Mouse (Mus musculus) left cerebral cortex, postnatal 10 days (tissue): ENCODE results near the gene Gm28308. TPM values are rescaled to one million over a fixed set of nuclear protein-coding genes. Genes with fewer than 3 reads are reported as not detected.

Experiments used
- DNase-seq, 2 experiments: peaks; one replicate each; pipeline ENCODE4 v3.0.0; 2021 to 2022; ENCODE audit warnings: low spot score in 2 of 2, mixed read lengths in 1 of 2; ENCODE audit errors: extremely low spot score in 1 of 2
- intact Hi-C: fragments of 180-260 bp; cut with DNase I; formaldehyde crosslinking; loops from one replicate; pipeline ENCODE4 v1.15.1; 2025
- total RNA-seq, 2 experiments: library from RNA; stranded (reverse); gene quantifications; 2 replicates each; pipeline ENCODE4 v1.2.3; 2021

The Gm28308 gene
- total RNA-seq, 2 experiments from 2014 or later = not detected

DNA sequence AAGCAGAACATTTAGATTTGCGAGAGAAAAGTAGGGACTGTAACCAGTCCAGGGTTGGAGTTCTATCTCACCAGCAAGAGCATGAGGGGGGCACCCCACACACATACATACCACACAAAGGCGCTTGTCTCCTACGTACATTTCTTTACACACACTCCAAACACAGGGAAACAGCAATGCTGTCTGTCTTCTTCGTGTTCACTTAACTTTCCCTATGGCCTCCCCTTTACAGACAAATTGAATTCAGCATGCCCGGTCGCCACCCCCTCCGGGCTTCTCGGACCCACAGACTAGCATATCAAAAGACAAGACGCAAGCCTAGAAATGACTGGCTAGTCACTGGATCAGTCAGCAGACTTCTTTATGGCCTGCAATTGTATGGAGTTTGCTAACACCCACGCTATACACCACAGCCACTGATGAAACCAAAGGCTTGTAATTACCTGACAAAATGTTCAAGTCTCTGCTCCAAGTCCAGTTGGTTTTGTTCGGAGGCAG lies 32.9 kb downstream of the Gm28308 start:
- no peak for DNase-seq
- intact Hi-C loops = no loop called here

DNA sequence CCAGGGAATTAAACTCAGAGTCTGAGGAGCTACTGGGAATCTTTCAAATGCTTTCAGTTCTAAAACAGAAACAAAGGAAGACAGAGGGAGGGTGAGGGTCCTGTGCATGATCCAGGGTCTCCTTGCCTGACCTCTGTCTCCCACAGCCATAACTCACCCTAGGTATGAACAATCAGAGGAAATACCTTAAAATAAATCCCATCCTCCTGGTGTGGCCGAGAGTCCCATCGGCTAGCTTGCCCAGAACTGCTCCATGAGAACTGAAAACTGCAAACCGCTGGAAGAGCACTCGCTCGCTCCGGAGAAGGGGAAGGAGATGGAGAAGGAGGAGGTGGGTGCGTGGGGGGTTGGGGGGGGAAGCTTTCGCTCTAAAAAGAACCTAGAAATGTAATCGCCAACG lies 33.4 kb downstream of the Gm28308 start:
- intact Hi-C loops = no loop called here
- DNase-seq = no peak

DNA sequence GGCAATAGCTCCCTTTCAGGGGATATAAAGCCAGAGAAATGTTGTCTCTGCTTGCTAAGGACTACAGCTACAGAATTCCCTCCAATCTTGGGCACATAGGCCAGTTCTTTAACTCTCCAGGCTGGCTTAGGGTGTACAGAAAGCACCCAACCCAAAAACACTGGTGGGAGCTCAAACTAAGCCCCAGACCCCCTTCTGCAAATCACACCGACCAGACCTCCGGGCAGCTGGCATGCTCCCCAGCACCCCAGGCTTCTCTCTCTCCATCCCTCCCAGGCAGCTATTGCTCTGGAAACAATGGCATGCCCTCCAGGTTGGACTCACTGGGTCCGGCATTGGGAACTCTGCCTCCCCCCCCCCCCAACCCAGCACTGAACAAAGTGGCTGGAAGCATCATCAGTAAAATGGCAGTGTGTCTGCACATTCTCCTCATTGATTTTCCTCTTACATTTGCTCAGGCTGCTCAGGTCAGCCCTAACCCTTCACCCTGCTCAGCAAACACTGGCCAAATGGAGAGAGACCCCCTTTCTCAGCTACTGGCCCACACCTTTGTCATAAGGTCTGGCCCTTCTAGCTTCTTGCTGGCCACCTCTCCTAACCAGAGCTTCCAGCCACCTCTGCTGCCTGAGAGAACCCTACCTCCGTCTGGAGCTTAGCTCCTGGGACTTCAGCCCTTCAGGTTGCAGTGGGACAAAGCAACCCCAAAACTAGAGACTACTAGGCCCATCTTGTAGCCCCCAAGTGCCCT lies 34.0 kb downstream of the Gm28308 start:
- no peak for DNase-seq
- intact Hi-C loops = no loop called here

DNA sequence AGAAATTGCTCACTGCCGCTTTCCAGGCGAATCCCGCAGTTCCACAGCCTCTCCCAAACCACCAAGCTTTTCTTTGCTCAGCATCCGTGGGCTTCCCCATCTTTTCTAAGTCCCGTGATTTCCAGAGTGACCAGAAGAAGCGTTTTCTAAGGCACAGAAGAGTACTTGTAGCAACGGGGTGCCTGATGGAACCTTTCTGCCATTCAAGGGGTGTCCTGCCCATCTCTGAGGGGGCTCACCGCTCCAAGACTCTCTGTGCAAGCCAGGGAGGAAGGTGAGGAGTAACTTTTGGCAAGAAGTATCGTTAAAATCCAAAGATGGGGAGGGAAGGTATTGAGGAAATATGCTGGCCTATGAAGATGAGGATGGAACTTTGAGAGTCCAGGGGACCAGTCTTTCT lies 35.3 kb downstream of the Gm28308 start:
- intact Hi-C loops = no loop called here
- no peak for DNase-seq

- intact Hi-C loops = no loop called here
Measured at GRCm38 (mm10) chr6:52177061-52177735, 35.9 kb downstream of the Gm28308 start, which contains the start of gene 5730596B20Rik. Gene 5730596B20Rik, plus strand, starts transcription at chr6:52177498.

DNA sequence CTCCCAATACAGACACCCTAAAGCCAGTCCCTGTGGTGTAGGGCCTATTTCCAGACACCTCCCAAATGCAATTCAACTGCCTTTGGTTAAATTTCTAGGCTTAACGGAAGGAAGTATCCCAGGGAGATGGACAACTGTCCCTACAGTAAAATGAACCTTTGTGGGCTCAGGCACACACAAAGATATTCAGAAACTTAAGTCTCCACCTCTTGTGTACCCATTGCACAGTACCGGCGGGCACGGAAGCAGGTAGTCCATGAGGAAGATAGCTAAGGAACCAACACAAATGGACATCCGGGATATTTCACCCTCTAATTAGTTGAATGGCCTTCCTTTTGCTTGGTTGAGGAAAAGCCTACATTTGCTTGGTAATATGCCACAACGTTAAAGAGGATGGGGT lies 36.7 kb downstream of the Gm28308 start:
- intact Hi-C loops = no loop called here

More at GRCm38 (mm10) chr6:52177061-52177735, 35.9 kb downstream of the Gm28308 start, which contains the start of gene 5730596B20Rik:
- DNase-seq = no peak

DNA sequence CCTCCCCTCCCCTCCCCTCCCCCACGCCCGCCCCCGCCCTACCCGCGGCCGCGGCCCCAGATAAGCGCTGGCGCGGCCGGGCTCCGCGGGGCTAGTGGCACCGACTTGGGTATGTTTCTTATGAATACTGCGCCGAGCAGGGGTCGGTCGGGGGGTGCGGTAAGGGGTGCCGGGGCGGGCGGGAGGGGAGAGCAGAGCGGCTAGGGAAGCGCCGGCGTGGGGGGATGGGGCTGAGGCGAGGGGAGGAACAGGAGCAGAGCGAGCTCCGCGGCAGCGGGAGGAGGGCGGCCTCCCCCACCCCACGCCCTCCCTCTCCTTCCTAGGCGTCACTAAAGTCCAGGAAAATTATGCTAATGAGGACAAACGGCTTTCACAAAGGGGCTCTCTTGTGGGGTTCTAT lies 37.3 kb downstream of the Gm28308 start:
- no peak for DNase-seq
- intact Hi-C loops = no loop called here

More for the DNA sequence above, 36.7 kb downstream of the Gm28308 start:
- DNase-seq = no peak

GRCm38 (mm10) chr6:52174968-52175751 lies 38.0 kb downstream of the Gm28308 start:
- no peak for DNase-seq
- intact Hi-C loops = no loop called here

- intact Hi-C loops = no loop called here
- no peak for DNase-seq
Measured at GRCm38 (mm10) chr6:52173648-52174047, 39.5 kb downstream of the Gm28308 start.

DNA sequence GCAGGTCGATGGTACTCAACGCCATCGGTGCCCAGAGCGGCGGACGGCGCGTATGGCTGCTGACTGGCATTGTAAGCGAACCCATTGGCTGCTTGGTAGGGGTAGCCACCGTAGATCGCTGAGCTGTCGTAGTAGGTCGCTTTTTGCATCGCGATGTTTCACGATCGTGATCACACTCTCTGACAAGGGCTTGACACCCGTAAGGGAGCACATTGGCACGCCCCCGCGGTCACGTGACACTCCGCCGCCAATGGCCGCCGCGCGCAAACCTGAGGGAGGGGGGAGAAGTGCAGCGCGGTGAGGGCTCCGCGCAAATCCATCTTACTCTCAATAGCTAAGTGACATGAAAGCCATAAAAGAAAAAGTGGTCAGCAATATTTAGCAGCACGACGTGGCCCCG lies 40.6 kb downstream of the Gm28308 start:
- intact Hi-C loops = no loop called here
- DNase-seq = no peak

DNA sequence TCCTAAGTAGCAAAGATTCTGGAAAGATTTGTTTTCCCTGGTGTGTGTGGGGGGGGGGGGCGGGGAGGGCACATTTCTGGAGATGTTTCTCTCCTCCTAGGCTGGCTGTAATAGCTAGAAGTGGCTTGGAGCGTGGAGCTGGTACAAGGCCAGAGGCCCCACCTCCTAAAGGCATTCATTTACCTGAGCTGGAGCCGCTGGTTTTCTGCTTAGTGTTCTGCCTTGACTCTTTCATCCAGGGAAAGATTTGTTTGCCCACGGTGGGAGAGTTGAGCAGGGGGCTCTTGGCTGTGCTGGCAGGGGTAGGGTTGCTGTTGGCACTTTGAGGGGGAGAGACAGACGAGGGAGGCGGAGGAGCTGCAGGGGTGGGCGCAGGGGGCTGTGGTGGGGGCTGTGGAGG lies 41.2 kb downstream of the Gm28308 start:
- intact Hi-C loops = no loop called here
- DNase-seq = no peak

- intact Hi-C loops = no loop called here
- no peak for DNase-seq
Measured at GRCm38 (mm10) chr6:52171331-52171730, 41.8 kb downstream of the Gm28308 start.

DNA sequence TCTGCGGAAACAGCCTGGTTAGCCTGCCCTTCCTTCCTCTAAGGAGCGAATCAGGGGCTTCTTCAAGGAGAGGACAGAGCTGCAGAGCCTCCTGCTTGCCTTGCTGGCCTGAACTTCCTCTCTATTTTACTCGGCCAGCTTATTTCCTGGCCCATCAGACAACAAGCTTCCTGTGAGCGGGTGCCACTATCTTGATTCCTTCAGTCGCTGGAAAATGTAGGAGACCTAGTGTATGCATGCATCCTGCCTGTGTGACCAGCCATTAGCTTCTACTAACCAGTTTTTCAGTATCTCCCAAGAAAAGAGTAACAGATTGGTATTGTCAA lies 42.3 kb downstream of the Gm28308 start:
- DNase-seq = no peak
- intact Hi-C loops = no loop called here

- intact Hi-C loops = no loop called here
- DNase-seq = no peak
Measured at GRCm38 (mm10) chr6:52170166-52170897, 42.8 kb downstream of the Gm28308 start.

DNA sequence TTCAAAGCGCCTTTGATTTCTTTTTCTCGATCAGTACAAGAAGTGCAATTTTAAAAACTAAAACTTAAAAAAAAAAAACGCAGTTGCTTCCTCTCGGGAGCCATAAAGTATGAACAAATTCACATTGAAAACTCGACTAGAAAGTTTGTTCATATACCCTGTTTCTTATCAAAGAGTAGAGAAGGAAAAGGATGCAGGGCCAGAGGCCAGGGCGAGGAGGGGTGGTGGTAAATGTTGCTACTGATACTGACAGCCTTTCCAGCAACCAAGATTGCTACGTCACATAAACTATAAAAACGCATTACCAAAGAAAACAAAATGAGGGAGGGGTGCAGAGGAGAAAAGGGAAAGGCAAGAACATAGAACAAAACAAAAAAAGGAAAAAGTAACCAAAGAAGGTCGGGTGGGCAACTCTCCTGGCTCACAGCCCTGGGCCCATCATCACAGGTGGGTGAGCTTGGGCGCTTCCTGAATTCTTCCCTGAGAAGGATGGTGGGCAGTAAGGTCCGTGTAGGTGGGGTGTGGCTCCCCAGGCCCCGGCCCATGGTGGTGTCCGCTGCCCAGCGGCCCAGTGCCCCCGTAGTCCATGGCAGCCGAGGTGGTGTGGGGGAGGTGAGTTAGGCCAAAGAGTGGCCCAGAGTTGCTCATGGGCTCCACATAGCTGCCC lies 43.5 kb downstream of the Gm28308 start:
- no peak for DNase-seq
- intact Hi-C loops = loop anchor here (5.0 kb wide), 1 partner anchor 987 kb away; no protein-coding TSS in a partner anchor

- intact Hi-C loops = loop anchor here (5.0 kb wide), 1 partner anchor 986 kb away; no protein-coding TSS in a partner anchor
- DNase-seq = no peak
Measured at GRCm38 (mm10) chr6:52168191-52169055, 44.7 kb downstream of the Gm28308 start.

GRCm38 (mm10) chr6:52167736-52168161 lies 45.4 kb downstream of the Gm28308 start:
- no peak for DNase-seq
- intact Hi-C loops = loop anchor here (5.0 kb wide), 1 partner anchor 985 kb away; no protein-coding TSS in a partner anchor
